Mouse (Mus musculus) gastrocnemius, postnatal 36 days (tissue): ENCODE data around the gene Chaf1b. TPM values are rescaled to one million over a fixed set of nuclear protein-coding genes. Genes with fewer than 3 reads are reported as not detected.
A peak's percentile ranks its signal among the peaks of the same experiment; 100 is the strongest.

Experiments used
- DNase-seq, 2 experiments: peaks; one replicate each; pipeline ENCODE4 v3.0.0; 2022
- intact Hi-C: fragments of 180-260 bp; cut with DNase I; formaldehyde crosslinking; loops from one replicate; pipeline ENCODE4 v1.15.1; 2025
- total RNA-seq, 2 experiments: library from RNA; stranded (reverse); gene quantifications; 2 replicates each; pipeline ENCODE4 v1.2.3; 2021

The Chaf1b gene
- total RNA-seq, 2 experiments from 2014 or later: 0.36 to 0.57 TPM

- intact Hi-C loops: no loop called here
- DNase-seq: no peak
Observed at GRCm38 (mm10) chr16:93910735-93911665, 27.3 kb downstream of the Chaf1b start.

- no peak for DNase-seq
- intact Hi-C loops: no loop called here
Observed at GRCm38 (mm10) chr16:93912158-93912557, 28.5 kb downstream of the Chaf1b start.

GRCm38 (mm10) chr16:93912808-93913207, 29.1 kb downstream of the Chaf1b start:
- intact Hi-C loops: no loop called here
- DNase-seq: no peak

GRCm38 (mm10) chr16:93913881-93914576, 30.3 kb downstream of the Chaf1b start:
- intact Hi-C loops: no loop called here
- DNase-seq: no peak

- DNase-seq: no peak
- intact Hi-C loops: loop anchor here (5.0 kb wide), 1 partner anchor 62 kb away; no protein-coding TSS in a partner anchor
Observed at GRCm38 (mm10) chr16:93915338-93915849, 31.7 kb downstream of the Chaf1b start.

- peak; percentile 62 to 70 for DNase-seq
- intact Hi-C loops: loop anchor here (5.0 kb wide), 1 partner anchor 59 kb away; no protein-coding TSS in a partner anchor
Observed at GRCm38 (mm10) chr16:93917712-93918678, 34.3 kb downstream of the Chaf1b start.

GRCm38 (mm10) chr16:93918679-93919060, 35.0 kb downstream of the Chaf1b start:
- no peak for DNase-seq
- intact Hi-C loops: loop anchor here (5.0 kb wide), 1 partner anchor 59 kb away; no protein-coding TSS in a partner anchor

GRCm38 (mm10) chr16:93919189-93919588, 35.5 kb downstream of the Chaf1b start:
- intact Hi-C loops: loop anchor here (5.0 kb wide), 1 partner anchor 58 kb away; no protein-coding TSS in a partner anchor
- DNase-seq: no peak

GRCm38 (mm10) chr16:93920673-93921072, 37.0 kb downstream of the Chaf1b start:
- no peak for DNase-seq
- intact Hi-C loops: no loop called here

- DNase-seq: no peak
- intact Hi-C loops: no loop called here
Observed at GRCm38 (mm10) chr16:93922835-93923389, 39.2 kb downstream of the Chaf1b start.

- DNase-seq: no peak
- intact Hi-C loops: no loop called here
Observed at GRCm38 (mm10) chr16:93923788-93924187, 40.1 kb downstream of the Chaf1b start.

GRCm38 (mm10) chr16:93925684-93926247, 42.1 kb downstream of the Chaf1b start:
- DNase-seq: no peak
- intact Hi-C loops: no loop called here

GRCm38 (mm10) chr16:93929370-93930032, 45.8 kb downstream of the Chaf1b start:
- intact Hi-C loops: no loop called here
- no peak for DNase-seq

GRCm38 (mm10) chr16:93932185-93933168, 48.8 kb downstream of the Chaf1b start:
- intact Hi-C loops: no loop called here
- DNase-seq: no peak

- intact Hi-C loops: no loop called here
- no peak for DNase-seq
Observed at GRCm38 (mm10) chr16:93934588-93934987, 50.9 kb downstream of the Chaf1b start.

- no peak for DNase-seq
- intact Hi-C loops: loop anchor here (5.0 kb wide), 2 partner anchors 42 to 322 kb away; no protein-coding TSS in a partner anchor
Observed at GRCm38 (mm10) chr16:93935009-93935408, 51.3 kb downstream of the Chaf1b start.

GRCm38 (mm10) chr16:93938400-93938846, 54.7 kb downstream of the Chaf1b start:
- intact Hi-C loops: loop anchor here (5.0 kb wide), 2 partner anchors 39 to 319 kb away; no protein-coding TSS in a partner anchor

More at GRCm38 (mm10) chr16:93938400-93938846, 54.7 kb downstream of the Chaf1b start:
- DNase-seq: peak; percentile 48 to 57
